Mouse (Mus musculus): ENCODE results near the gene Washc4.

Washc4 gene

DNA sequence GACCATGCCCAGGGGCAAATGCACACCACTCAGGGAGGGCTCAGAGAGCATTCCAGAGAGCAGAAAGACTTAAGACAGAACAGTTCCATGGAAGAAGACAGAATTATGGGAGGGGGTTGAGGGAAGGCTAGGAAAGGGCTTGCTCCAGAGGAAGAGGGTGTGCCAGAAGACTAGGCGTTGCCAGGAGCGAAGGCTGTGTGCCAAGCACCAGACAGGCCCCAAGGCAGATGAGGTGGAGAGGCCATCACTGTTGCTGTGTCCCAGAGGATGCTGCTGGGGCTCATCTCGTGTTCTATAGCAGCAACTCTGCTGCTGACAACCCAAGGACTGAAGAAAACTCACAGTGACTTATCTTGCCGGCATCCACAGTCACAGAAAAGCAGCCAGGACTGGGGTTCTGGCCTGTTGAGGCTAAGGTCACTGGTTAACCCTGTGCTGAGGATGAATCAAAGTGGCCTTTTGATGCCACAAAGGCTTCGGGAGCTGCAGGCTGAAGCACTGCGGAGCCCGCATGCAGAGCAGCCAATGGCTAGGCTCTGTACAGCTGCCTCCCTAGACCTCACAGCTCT is 89.3 kb downstream of the Washc4 start:
- in situ Hi-C loops (cut with MboI, MseI) = no loop called here

DNA sequence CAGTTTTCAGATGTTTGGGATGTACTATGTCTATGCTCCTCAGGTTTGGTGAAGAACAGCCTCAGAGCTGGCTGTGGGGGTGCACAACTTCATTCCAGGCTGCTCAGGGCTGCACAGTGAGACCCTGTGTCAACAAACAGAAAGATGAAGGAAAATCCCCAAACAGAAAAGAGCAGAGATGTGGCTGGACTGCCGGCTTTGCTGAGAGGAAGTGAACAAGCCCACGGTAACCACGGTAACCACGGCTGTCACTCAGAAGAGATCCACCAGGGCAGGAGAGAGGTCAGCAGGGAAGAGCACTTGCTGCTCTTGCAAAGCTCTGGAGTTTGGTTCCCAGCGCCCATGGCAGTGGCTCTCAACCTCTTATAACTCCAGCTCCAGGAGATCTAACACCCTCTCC is 90.9 kb downstream of the Washc4 start:
- in situ Hi-C loops (cut with MboI, MseI) = no loop called here

DNA sequence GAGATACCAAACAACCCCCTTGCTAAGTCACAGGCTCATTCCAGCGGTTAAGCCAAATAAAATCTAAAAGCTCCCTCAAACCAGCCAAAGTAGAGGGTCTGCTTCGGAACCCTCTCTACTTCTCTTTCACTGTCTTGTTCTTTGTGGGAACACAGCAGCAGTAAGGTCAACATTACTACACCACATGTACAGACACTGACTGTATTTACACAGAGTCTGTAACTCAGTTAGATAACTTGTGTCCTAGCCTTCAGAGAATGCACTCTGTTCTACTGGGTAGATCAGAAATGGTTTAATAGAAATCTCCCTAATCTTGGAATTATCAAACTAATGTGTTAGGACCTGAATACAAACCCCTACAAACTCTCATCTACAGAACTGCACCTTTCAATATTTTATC is 92.6 kb downstream of the Washc4 start:
- in situ Hi-C loops (cut with MboI, MseI) = no loop called here

DNA sequence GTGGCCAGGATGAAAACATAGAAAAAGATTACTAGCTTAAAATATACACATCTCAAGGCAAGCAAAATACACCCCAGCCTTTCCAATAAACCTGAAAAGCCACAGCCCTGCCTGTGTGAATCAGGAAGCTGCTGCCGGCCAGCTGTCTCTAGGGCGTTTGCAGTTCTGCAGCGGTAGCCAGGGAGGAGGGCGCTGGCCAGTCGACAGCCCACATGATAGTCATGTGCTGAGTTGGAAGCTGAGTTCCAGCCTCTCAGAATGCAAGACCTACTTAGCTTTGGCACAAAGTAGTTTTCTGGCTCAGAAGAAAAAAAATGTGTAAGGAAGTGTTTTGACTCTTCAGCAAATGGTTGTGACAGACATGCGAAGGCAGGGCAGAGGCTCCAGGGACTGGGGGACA is 93.7 kb downstream of the Washc4 start:
- in situ Hi-C loops (cut with MboI, MseI) = no loop called here

DNA sequence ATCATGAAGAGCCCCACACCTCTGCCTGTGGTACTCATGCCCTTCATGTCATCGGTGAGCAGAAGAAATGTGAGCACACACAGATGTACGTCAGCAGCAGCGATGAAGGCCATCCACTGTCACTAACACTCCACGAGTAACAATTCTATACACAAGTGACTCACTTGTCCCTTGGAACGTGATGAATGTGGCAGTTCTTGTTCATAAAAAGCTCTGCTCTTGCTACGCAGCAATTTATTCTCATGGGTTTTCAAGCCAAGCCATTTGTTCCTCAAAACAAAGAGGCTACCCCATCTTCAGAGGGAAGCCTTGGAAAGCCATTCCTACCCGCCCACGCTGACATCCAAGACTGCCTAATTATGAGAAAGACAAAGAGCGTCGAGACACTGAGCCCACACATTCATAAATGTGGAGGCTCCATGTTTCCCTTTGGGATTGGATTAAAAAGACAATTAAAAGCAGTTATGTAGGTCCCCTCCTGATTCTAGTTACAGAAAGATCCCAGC is 96.4 kb downstream of the Washc4 start:
- in situ Hi-C loops (cut with MboI, MseI) = no loop called here

DNA sequence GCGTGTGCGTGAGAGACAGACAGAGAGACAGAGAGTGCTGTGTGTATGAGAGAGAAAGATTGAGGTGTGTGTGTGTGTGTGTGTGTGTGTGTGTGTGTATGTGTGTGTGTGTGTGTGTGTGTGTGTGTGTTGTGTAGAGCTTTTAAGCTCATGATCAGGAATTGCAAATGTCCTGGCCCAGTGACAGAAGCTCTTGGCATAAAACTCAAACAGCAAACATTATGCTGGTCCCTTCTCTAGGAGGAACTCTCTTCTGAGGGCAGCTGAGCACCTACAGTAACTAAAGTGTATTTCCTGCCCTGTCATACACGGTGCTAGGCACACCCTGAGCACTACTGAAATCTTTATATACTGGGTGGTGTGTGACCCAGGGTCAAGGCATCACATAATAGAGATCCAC is 98.1 kb downstream of the Washc4 start:
- in situ Hi-C loops (cut with MboI, MseI) = no loop called here

DNA sequence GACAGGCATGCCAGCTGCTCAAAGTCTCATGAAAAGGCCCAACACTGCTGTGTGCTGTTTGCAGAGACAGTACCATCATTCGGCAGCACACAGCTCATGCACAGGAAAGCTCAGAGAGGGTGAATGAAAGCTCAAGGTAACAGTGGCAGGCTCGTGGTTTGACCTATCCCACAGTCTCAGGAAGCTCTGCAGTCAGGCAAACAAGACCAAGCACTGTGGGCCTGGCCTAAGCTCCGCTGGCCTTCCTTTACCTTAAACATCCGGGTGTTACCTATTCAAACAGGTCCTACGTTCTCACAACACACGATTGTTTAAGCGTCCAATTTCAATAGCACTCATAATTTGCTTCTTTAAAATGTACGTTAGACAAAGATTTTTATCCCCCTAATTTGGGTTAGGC is 100.6 kb downstream of the Washc4 start:
- in situ Hi-C loops (cut with MboI, MseI) = no loop called here

DNA sequence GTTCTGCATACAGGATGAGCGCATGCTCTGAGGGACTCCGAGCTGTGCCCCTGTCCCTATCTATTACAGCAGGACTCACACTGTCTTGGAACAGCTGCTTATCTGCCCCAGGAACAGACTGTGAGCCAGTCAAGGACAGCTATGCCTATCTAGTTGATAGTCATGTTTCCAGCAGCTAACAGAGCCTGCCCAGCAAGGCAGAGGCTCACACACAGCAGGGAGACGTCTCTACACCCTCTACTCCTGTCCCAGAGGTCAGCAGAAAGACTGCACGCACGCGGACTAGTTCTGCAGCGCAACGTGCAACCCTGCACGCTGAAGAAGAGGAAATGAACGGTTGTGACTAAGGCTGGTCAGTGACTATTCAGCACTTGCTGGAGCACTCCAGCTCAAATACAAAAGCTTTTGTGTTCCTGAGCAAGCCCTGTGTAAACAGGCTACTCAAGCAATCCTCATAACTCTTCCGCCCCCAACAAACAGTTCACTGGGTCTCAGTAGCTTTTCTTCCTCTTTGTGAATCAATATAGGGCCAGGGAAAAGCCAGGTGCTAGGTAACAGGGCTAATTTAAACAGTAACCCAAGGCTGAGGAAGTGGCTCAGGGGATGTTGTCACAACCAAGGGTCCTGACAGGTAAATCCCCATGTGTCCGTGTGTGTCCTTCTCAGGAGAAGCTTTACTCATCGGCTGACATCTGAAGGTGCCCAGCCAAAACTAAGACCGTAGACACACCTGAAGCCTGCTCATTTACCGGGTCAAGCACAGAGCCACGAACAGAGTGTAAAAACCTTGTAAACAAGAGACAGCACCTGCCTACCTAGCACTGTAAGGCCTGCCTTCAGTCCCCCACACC is 101.5 kb downstream of the Washc4 start:
- in situ Hi-C loops (cut with MboI, MseI) = no loop called here

DNA sequence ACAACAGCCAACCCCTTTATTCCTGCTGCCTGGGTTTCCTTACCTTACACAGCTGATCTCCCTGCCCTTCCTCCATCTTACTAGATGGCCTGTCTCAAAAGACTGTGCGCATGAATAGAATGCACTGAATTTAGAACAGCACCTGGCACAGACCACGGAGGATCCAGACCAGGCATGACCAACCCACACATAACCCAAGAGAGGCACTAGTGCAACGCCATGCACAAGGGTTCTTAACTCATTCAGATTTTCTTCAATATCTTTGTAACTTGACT is 102.1 kb downstream of the Washc4 start:
- in situ Hi-C loops (cut with MboI, MseI) = no loop called here

All from T-helper 1 cell (primary cell).